ENCODE assay signal across 17 mouse cellular contexts in genomic region chr7:104290641-104291040, GRCm38 (mm10). TPM values are rescaled to one million over a fixed set of nuclear protein-coding genes. Genes with fewer than 3 reads are reported as not detected.
"Had no signal": no experiment of that assay in that cellular context is flagged by ENCODE, and none has a peak within 500 bp of the region (broad histone marks: within the 10 kb centered on the region; RNA-seq: fewer than 3 reads in every experiment).

No protein-coding gene starts in this region.

- H3K9ac ChIP-seq: limb, embryonic 13.5 days; liver, embryonic 12.5 days; lung, embryonic 15.5 days; midbrain, embryonic 12.5 days; neural tube, embryonic 15.5 days; stomach, embryonic 15.5 days had no signal

- ATAC-seq: intestine, postnatal 0 days; liver, embryonic 12.5 days; midbrain, embryonic 16.5 days had no signal

- H3K27me3 ChIP-seq: limb, embryonic 13.5 days; liver, embryonic 12.5 days; lung, embryonic 15.5 days; midbrain, embryonic 12.5 days; neural tube, embryonic 15.5 days; stomach, embryonic 15.5 days had no signal

- H3K9me3 ChIP-seq: limb, embryonic 13.5 days; liver, embryonic 12.5 days; lung, embryonic 15.5 days; midbrain, embryonic 12.5 days; neural tube, embryonic 15.5 days; stomach, embryonic 15.5 days had no signal

- H3K4me2 ChIP-seq: limb, embryonic 13.5 days; liver, embryonic 12.5 days; lung, embryonic 15.5 days; midbrain, embryonic 12.5 days; neural tube, embryonic 15.5 days; stomach, embryonic 15.5 days had no signal

- DNase-seq: kidney, adult 8-10 months; kidney, postnatal 36 days; left cerebral cortex, postnatal 4 days; thymus, postnatal 4 days had no signal

- H3K27ac ChIP-seq: kidney, postnatal 0 days; layer of hippocampus, adult 2 months; limb, embryonic 13.5 days; liver, embryonic 12.5 days; lung, embryonic 15.5 days; midbrain, embryonic 12.5 days; neural tube, embryonic 15.5 days; stomach, embryonic 15.5 days had no signal

- H3K36me3 ChIP-seq: limb, embryonic 13.5 days; liver, embryonic 12.5 days; lung, embryonic 15.5 days; midbrain, embryonic 12.5 days; neural tube, embryonic 15.5 days; stomach, embryonic 15.5 days had no signal

- H3K4me1 ChIP-seq: limb, embryonic 13.5 days; liver, embryonic 12.5 days; lung, embryonic 15.5 days; midbrain, embryonic 12.5 days; neural tube, embryonic 15.5 days; stomach, embryonic 15.5 days had no signal

- H3K4me3 ChIP-seq: layer of hippocampus, adult 2 months; limb, embryonic 13.5 days; liver, embryonic 12.5 days; lung, embryonic 15.5 days; midbrain, embryonic 12.5 days; neural tube, embryonic 15.5 days; stomach, embryonic 15.5 days had no signal

RNA-seq across cellular contexts. Expression of gene Trim34b, which starts 38.6 kb away (rescaled TPM):
- total RNA-seq: layer of hippocampus, adult 2 months; layer of hippocampus, postnatal 10 days; left cerebral cortex, postnatal 4 days; megakaryocyte-erythroid progenitor cell, adult 5-6 weeks had no signal
- polyA plus RNA-seq: liver, embryonic 12.5 days; midbrain, embryonic 12.5 days; midbrain, embryonic 16.5 days; neural tube, embryonic 11.5 days; neural tube, embryonic 15.5 days had no signal
